Mouse (Mus musculus) hindbrain, embryonic 11.5 days (tissue): ENCODE measurements around the gene Phlda2. TPM values are rescaled to one million over a fixed set of nuclear protein-coding genes. Genes with fewer than 3 reads are reported as not detected.
"Not testable (repeated sequence)": the region's sequence is repeated elsewhere in the genome, so short reads cannot be mapped to it uniquely, and the experiment has no call there.

ENCODE experiments used
- ATAC-seq: fragments of 200-750 bp; cut with Nextera tagmentation; 2 replicates; pipeline ENCODE4 v1.8.0; 2017; ENCODE audit warnings: mild to moderate bottlenecking, moderate TSS enrichment, moderate library complexity; ENCODE audit not compliant: low FRiP score
- DNase-seq: peaks from one replicate; pipeline ENCODE4 v3.0.0-alpha.2; 2015; ENCODE audit warnings: low spot score
- H3K27ac ChIP-seq: fragments of 300-500 bp; sonication (generic); 2 replicates; pipeline ENCODE4 v1.5.1; 2014; ENCODE audit warnings: mild to moderate bottlenecking, low read depth, low read length
- H3K27me3 ChIP-seq: fragments of 300-500 bp; sonication (generic); 2 replicates; pipeline ENCODE4 v1.6.1; 2014; ENCODE audit warnings: mild to moderate bottlenecking, low read length, moderate library complexity, mixed read lengths; ENCODE audit not compliant: control insufficient read depth, insufficient read depth
- H3K36me3 ChIP-seq: fragments of 300-500 bp; sonication (generic); 2 replicates; pipeline ENCODE4 v1.6.1; 2014; ENCODE audit warnings: mild to moderate bottlenecking, low read length, moderate library complexity, mixed read lengths; ENCODE audit not compliant: control insufficient read depth, insufficient read depth
- H3K4me1 ChIP-seq: fragments of 300-500 bp; sonication (generic); replicated peaks from 2 replicates; pipeline ENCODE4 v1.6.1; 2014; ENCODE audit warnings: low read length, mixed read lengths; ENCODE audit not compliant: control insufficient read depth, insufficient read depth
- H3K4me2 ChIP-seq: fragments of 300-500 bp; sonication (generic); replicated peaks from 2 replicates; pipeline ENCODE4 v1.6.1; 2014; ENCODE audit warnings: mild to moderate bottlenecking, low read depth, low read length
- H3K4me3 ChIP-seq: fragments of 300-500 bp; sonication (generic); 2 replicates; pipeline ENCODE4 v1.5.1; 2014; ENCODE audit warnings: low read depth, low read length
- H3K9ac ChIP-seq: fragments of 300-500 bp; sonication (generic); 2 replicates; pipeline ENCODE4 v1.6.1; 2014; ENCODE audit warnings: low read depth, low read length
- H3K9me3 ChIP-seq: fragments of 300-500 bp; sonication (generic); 2 replicates; pipeline ENCODE4 v1.6.1; 2016; ENCODE audit warnings: low read length; ENCODE audit not compliant: control insufficient read depth
- WGBS: fragments of 180-500 bp; shearing (Covaris S2); extraction: QIAGEN DNeasy Blood & Tissue Kit; methylation state at CpG from one replicate; pipeline ENCODE4 v1.1.7; 2014; 5-methylcytosine and 5-hydroxymethylcytosine counted together
- polyA plus RNA-seq: library from polyadenylated mRNA; unstranded; fragments of >200 nt; fragmentation: Nextera tagmentation; extraction: Ambion mirVana; gene quantifications from 2 replicates; pipeline ENCODE4 v1.2.1, GENCODE M21; 2014

Gene Phlda2
- 1.3 and 2.1 TPM in 2 replicates for polyA plus RNA-seq

GRCm38 (mm10) chr7:143502418-143503200 is at the start of gene Phlda2:
Phlda2 (minus strand) TSS chr7:143503150.
- DNase-seq (no peak), ATAC-seq (no peak)
- Histone ChIP-seq H3K9me3 (no peaks in the 10 kb centered on the region), H3K27ac (no peak within 1 kb of the TSS), H3K4me3 (peak within 1 kb of the TSS; percentile 34), H3K4me2 (peak within 1 kb of the TSS; percentile 51), H3K27me3 (peaks cover 44% of the 10 kb centered on the region), H3K9ac (peak within 1 kb of the TSS; percentile 27), H3K36me3 (no peaks in the 10 kb centered on the region), H3K4me1 (no peaks in the 10 kb centered on the region)
- WGBS: 4% methylated on average over 51 of the region's 51 CpGs

- H3K9me3 ChIP-seq: no peaks in the 10 kb centered on the region
- 47% methylated on average over 2 of the region's 2 CpGs for WGBS
Observed at GRCm38 (mm10) chr7:143549588-143550220, 46.8 kb upstream of the Phlda2 start.

GRCm38 (mm10) chr7:143548976-143549457 is 46.1 kb upstream of the Phlda2 start, which contains the start of gene Nap1l4:
Nap1l4 (minus strand) TSS chr7:143549106.
- DNase-seq (peak; percentile 99), ATAC-seq (peak; percentile 98)
- H3K9me3 ChIP-seq: no peaks in the 10 kb centered on the region
- H3K9ac ChIP-seq: peak within 1 kb of the TSS; percentile 92
- H3K27ac ChIP-seq: peak within 1 kb of the TSS; percentile 84
- H3K4me1 ChIP-seq: no peaks in the 10 kb centered on the region
- no peaks in the 10 kb centered on the region for H3K36me3 ChIP-seq
- no peaks in the 10 kb centered on the region for H3K27me3 ChIP-seq
- under 1% methylated on average over 43 of the region's 43 CpGs for WGBS
- H3K4me3 ChIP-seq: peak within 1 kb of the TSS; percentile 94
- H3K4me2 ChIP-seq: peak within 1 kb of the TSS; percentile 56

More at GRCm38 (mm10) chr7:143549588-143550220, 46.8 kb upstream of the Phlda2 start:
- ATAC-seq (peak; percentile 32), DNase-seq (no peak)
- H3K4me2 ChIP-seq: peak overlapping the region; percentile 56
- no peaks in the 10 kb centered on the region for H3K4me1 ChIP-seq
- H3K27ac ChIP-seq: peak overlapping the region; percentile 49; the same call in 1 of the 2 replicates
- H3K4me3 ChIP-seq: peak overlapping the region; percentile 94
- H3K9ac ChIP-seq: peak overlapping the region; percentile 51
- H3K36me3 ChIP-seq: no peaks in the 10 kb centered on the region
- H3K27me3 ChIP-seq: no peaks in the 10 kb centered on the region

- Histone ChIP-seq H3K4me2 (peak overlapping the region; percentile 51), H3K9ac (peak overlapping the region; percentile 92), H3K4me1 (no peaks in the 10 kb centered on the region), H3K27me3 (no peaks in the 10 kb centered on the region), H3K36me3 (no peaks in the 10 kb centered on the region), H3K27ac (peak overlapping the region; percentile 84), H3K4me3 (peak overlapping the region; percentile 94), H3K9me3 (no peaks in the 10 kb centered on the region)
- DNase-seq (peak; percentile 80), ATAC-seq (peak; percentile 84)
- WGBS: under 1% methylated on average over 42 of the region's 63 CpGs
Observed at GRCm38 (mm10) chr7:143548231-143548961, 45.4 kb upstream of the Phlda2 start.

GRCm38 (mm10) chr7:143546554-143546953 is 43.6 kb upstream of the Phlda2 start:
- no peak overlapping the region for H3K4me2 ChIP-seq
- H3K4me1 ChIP-seq: no peaks in the 10 kb centered on the region
- H3K27ac ChIP-seq: no peak overlapping the region
- no peaks in the 10 kb centered on the region for H3K36me3 ChIP-seq
- DNase-seq (no peak), ATAC-seq (no peak)
- H3K27me3 ChIP-seq: no peaks in the 10 kb centered on the region
- no peak overlapping the region for H3K9ac ChIP-seq
- H3K9me3 ChIP-seq: no peaks in the 10 kb centered on the region
- H3K4me3 ChIP-seq: no peak overlapping the region
- 81% methylated on average over 2 of the region's 2 CpGs for WGBS

GRCm38 (mm10) chr7:143544368-143544767 is 41.4 kb upstream of the Phlda2 start:
- DNase-seq (peak; percentile 69), ATAC-seq (no peak)
- no peak overlapping the region for H3K9ac ChIP-seq
- H3K27ac ChIP-seq: no peak overlapping the region
- no peaks in the 10 kb centered on the region for H3K36me3 ChIP-seq
- 91% methylated on average over 2 of the region's 2 CpGs for WGBS
- no peak overlapping the region for H3K4me3 ChIP-seq
- H3K4me2 ChIP-seq: no peak overlapping the region
- no peaks in the 10 kb centered on the region for H3K9me3 ChIP-seq
- H3K27me3 ChIP-seq: no peaks in the 10 kb centered on the region
- H3K4me1 ChIP-seq: no peaks in the 10 kb centered on the region

- H3K4me1 ChIP-seq: no peaks in the 10 kb centered on the region
- no peak overlapping the region for H3K27ac ChIP-seq
- no peaks in the 10 kb centered on the region for H3K27me3 ChIP-seq
- ATAC-seq (no peak), DNase-seq (no peak)
- H3K9ac ChIP-seq: no peak overlapping the region
- H3K36me3 ChIP-seq: peaks cover 8% of the 10 kb centered on the region
- H3K4me3 ChIP-seq: no peak overlapping the region
- no peak overlapping the region for H3K4me2 ChIP-seq
- H3K9me3 ChIP-seq: no peaks in the 10 kb centered on the region
- WGBS: 77% methylated on average over 1 of the region's 1 CpGs
Observed at GRCm38 (mm10) chr7:143538671-143539070, 35.7 kb upstream of the Phlda2 start.

GRCm38 (mm10) chr7:143538229-143538628 is 35.3 kb upstream of the Phlda2 start:
- not testable (repeated sequence) for H3K4me3 ChIP-seq, H3K9ac ChIP-seq, H3K9me3 ChIP-seq, DNase-seq, H3K4me1 ChIP-seq, H3K4me2 ChIP-seq, ATAC-seq, H3K27ac ChIP-seq, H3K27me3 ChIP-seq
- peaks cover 12% of the 10 kb centered on the region for H3K36me3 ChIP-seq
- WGBS: 96% methylated on average over 6 of the region's 6 CpGs
